Mouse (Mus musculus) spleen, adult 2 months (tissue): ENCODE measurements around the gene Ooep.

Experiments
- CTCF ChIP-seq: fragments of 200-500 bp; IDR thresholded peaks from 2 replicates; pipeline ENCODE4 v1.5.1; 2011; ENCODE audit warnings: mild to moderate bottlenecking, inconsistent platforms; ENCODE audit not compliant: insufficient read depth, insufficient read length, insufficient replicate concordance; ENCODE audit errors: extremely low read depth
- POLR2A ChIP-seq: fragments of 200-500 bp; IDR thresholded peaks from 2 replicates; pipeline ENCODE4 v1.6.1; 2011; ENCODE audit warnings: low read depth, low read length, inconsistent platforms

DNA sequence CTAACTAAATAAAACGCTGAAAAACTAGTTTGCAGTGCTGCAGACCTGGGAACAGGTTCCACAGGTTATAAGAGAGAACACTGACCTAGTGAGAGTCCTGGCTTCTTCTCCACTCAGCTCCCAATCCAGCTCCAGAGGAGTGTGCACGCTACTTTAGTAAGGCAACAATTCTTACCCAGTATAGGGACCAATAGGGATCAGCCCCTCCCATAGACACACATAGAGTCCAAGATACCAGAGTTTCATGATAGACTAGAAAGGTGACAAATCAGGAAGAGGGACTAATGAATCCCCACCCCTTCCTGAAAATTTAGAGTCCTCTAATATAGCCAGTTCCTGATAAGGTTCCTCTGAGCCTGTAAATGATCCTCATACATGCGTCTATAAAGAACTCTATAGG lies 31.5 kb downstream of the Ooep start:
- TF ChIP-seq CTCF (no peak), POLR2A (no peak)
